Mouse (Mus musculus): ENCODE data around the gene Rundc3a. TPM values are rescaled to one million over a fixed set of nuclear protein-coding genes. Genes with fewer than 3 reads are reported as not detected.
A peak's percentile ranks its signal among the peaks of the same experiment; 100 is the strongest.
"Not testable (repeated sequence)": the region's sequence is repeated elsewhere in the genome, so short reads cannot be mapped to it uniquely, and the experiment has no call there.

Gene Rundc3a
- total RNA-seq, 2 experiments from 2014 or later: 413 to 422 TPM

- no peak for DNase-seq (ENCODE audit: low spot score in 2 of 2)
These were observed 25.5 kb upstream of the Rundc3a start for GRCm38 (mm10) chr11:102367504-102368280.

DNA sequence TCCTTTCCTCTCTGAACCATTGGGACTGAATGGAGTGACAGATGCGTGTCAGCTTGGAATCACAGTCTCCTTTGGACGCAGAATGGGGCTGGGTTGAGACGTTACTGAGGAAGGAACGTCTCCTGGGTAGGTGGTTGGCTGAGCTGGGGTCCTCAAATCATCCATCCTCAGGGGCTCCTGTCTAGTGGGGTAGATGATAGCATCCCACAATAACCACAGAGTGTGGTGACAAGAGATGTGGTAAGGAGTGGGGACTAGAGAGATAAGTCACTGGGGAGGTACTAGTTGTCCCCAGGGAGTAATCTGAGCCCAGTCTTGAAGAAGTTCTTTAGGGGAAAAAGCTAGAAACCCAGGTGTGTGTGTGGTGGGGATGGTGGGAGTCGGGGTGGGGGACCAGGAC lies 24.9 kb upstream of the Rundc3a start:
- no peak for DNase-seq (ENCODE audit: low spot score in 2 of 2)

GRCm38 (mm10) chr11:102369263-102369662 lies 23.9 kb upstream of the Rundc3a start:
- no peak for DNase-seq (ENCODE audit: low spot score in 2 of 2)

DNA sequence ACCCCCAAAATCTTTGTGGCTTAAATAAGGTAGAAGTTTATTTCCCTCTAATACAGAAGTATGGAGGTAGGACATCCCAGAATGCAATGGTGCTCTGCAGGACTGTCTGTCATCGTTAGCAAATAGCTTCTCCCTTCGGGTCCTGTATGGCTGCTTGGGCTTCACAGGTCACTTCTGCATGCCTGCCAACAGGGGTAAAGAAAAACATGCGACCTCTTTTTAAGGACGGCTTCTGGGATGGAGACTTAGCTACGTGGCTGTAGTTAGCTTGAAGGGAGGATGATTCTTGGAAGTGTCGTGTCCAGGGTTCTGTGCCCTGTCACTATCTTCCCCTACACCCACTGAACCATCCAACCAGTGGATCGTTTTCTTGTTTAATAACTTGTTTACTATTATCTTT lies 22.9 kb upstream of the Rundc3a start:
- DNase-seq (ENCODE audit: low spot score in 2 of 2): no peak

DNA sequence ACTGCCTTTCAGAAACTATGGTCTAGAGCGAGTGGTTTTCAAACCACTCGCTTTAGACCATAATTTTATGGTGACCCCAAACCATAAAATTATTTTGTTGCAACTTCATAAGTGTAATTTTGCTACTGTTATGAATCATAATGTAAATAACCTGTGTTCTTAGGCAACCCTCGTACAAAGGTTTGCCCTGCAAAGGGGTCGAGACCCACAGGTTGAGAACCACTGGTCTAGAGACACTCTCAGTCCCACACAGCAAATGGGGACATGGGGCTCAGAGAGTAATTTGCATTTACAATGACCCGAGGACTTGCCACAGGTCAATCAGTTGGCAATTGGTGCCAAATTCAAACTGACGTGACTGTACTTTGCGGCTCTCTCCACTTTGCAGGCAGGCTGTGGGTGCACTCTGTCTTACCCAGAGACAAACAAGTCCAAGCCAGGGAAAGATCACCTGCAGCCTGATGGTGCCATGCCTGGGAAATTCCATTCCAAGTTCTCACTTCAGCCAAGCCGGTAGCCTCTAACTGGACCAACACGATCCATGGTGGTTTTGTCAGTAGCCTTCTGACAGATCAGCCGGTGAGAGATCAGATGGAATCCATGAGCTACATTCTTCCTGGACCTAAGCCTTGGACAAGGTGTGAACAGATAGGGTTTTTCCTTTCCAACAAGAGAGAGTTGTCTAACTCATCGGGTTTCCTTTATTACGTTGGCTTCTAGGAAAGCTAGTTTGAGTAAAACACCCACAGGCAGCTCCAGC lies 21.1 kb upstream of the Rundc3a start:
- no peak for DNase-seq (ENCODE audit: low spot score in 2 of 2)

GRCm38 (mm10) chr11:102372936-102373335 lies 20.3 kb upstream of the Rundc3a start:
- DNase-seq (ENCODE audit: low spot score in 2 of 2): no peak

- DNase-seq (ENCODE audit: low spot score in 2 of 2): no peak
These were observed 19.6 kb upstream of the Rundc3a start for GRCm38 (mm10) chr11:102373646-102374045.

DNA sequence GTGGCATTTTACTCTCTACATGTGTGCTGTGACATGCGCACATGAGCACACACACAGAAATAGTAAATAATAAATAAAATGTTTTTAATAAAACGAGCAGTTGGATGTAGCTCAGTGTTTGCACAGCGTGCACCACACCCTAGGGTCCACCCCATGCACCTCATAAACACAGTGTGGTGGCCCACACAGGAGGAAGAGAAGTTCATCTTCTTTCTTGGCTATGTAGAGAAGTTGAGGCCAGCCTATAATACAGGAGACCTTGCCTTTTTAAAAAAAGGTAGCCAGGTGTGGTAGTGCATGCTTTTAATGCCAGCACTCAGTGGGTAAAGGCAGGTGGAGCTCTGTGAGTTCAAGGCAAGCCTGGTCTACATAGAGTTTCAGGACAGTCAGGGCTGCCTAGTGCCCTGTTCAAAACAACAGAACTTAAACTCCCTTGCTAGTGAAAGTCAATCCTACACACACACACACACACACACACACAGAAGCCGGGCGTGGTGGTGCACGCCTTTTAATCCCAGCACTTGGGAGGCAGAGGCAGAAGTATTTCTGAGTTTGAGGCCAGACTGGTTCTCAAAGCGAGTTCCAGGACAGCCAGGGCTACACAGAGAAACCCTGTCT lies 19.0 kb upstream of the Rundc3a start:
- no peak for DNase-seq (ENCODE audit: low spot score in 2 of 2)

- no peak for DNase-seq (ENCODE audit: low spot score in 2 of 2)
These were observed 17.7 kb upstream of the Rundc3a start for GRCm38 (mm10) chr11:102375196-102376173.

- DNase-seq (ENCODE audit: low spot score in 2 of 2): no peak
These were observed 16.9 kb upstream of the Rundc3a start for GRCm38 (mm10) chr11:102376196-102376835.

DNA sequence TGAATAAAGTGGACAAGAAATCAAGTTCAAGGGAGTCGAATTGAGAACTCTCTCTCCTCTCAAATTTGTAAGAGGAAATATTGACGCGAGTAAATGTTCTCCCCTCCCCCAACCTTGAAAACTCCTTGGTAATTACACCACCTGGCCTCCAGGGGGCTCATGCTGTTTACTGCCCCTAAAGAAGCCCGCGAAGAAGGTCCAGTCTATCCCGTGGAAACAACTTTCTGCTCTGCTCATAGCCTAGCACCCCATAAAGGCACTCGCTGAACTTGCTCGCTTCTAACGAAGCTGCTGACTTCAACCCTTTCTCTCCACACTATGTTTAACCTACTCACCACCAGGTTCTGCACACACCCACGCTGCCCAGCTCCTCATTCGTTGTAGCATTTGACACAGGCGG lies 16.0 kb upstream of the Rundc3a start:
- no peak for DNase-seq (ENCODE audit: low spot score in 2 of 2)

DNA sequence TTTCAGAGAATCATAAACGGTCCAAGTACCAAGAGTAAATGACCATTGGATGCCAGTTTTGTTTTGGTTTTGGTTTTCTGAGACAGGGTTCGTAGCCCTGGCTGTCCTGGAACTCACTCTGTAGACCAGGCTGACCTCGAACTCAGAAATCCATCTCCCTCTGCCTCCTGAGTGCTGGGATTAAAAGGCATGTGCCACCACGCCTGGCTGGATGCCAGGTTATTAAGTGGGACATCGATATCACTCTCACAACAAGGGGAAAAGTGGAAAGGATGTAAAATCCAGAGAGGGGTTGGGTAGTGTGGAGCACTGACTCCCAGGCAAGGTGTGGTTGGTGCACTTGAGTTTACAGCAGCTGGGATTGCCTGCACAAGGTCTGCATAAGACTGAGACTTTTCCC lies 13.1 kb upstream of the Rundc3a start:
- no peak for DNase-seq (ENCODE audit: low spot score in 2 of 2)

DNA sequence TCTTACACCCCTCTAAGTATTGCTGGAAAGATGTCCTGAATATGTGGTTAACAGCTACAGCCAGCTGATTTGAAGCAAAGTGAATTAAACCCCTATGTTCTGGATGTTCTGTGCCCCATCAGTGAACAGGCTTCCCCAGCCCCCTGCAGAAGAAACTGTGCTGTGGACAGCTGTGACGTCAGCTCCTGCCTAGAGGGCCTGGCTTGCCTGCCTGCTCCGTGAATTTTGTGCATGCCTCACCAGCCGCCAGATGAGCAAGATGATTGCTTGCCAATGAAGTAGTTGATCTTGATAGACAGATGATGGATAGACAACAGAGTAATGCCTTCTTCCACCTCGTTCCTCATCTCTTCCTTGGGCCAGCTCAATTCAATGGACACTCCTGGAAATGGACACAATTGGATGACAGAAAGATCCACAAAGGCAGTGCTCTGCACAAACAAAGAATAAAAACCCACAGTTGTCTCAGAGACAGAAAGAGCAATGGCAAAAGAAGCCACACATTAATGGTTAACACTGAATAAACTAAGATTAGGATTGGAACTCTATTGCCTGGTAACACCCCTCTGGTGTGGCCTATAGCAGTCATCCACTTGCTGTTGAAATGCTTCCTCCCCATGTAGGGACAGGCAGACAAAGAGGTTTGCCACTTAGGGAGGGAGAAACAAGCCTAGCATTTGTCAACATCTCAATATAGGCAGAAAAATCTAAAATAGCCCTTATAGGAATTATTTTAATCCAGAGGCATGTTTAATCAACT lies 11.7 kb upstream of the Rundc3a start:
- no peak for DNase-seq (ENCODE audit: low spot score in 2 of 2)

DNA sequence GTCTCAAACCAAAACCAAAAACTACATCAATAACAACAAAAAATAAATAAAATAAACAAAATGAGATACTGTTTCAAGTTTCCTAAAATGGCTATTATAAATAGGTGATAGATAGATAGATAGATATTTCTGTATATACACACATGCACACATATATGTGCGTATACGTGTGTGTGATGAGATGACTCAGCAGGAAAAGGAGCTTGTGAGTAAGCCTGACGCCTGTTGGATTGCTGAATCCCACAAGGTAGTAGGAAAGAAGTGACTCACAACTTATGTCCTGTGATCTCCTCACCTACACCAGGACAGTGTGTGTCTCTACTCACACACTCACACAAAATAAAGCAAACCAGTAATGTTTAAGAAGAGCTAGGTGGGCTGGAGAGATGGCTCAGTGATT lies 10.4 kb upstream of the Rundc3a start:
- DNase-seq (ENCODE audit: low spot score in 2 of 2): no peak

DNA sequence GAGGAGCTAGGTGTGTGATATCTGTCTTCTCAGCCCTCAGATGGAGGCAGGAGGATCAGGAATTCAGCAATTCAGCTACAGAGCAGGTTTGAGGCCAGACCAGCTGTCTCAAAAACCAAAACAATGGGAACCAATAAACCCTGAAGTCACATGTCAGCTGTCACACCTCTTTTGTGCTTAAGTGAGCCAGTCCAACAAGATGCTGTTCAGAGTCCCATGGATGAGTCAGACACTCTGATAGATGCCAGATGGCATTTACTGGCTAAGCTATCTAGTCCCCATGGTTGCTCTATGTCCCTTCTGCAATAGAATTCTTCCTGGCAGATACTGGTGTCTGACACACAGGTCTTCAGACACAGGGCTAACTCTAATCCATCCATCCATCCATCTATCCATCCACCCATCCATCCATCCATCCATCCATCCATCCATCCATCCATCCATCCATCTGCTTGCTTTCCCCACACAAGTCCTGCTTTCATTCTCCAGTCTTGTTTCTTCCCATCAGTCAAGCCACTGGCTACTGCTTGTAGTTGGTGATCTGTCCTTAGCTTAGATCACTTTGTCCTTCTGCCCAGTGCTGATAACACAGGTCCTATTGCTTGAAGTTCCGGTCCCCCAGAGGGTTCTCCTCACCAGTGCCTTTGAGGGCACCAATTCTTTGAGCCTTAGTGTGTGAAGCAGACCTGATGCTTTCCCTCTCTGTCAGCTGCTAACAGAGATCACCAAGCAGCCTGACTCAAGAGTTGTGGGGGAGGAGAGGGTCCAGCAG lies 9.7 kb upstream of the Rundc3a start:
- no peak for DNase-seq (ENCODE audit: low spot score in 2 of 2)

DNA sequence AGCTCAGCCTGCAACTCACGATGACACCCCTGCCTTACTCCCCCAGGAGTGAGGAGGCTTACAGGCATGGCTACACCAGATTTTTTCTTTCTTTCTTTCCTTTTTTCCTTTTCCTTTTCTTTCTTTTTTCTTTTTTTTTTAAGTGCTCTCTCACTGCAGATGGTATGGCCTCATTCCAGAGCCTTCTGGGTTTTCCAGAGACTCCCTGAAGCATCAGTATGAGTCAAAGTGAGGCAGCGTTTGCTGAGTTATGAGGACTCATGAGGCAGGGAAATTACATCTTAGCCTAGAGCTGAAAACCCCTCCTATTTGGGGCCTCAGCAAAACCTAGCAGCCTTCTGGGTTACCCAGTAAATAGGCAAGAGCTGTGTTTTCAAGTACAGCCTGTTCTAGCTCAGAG lies 8.8 kb upstream of the Rundc3a start:
- DNase-seq (ENCODE audit: low spot score in 2 of 2): peak in 1 of 2 experiments; percentile 46

DNA sequence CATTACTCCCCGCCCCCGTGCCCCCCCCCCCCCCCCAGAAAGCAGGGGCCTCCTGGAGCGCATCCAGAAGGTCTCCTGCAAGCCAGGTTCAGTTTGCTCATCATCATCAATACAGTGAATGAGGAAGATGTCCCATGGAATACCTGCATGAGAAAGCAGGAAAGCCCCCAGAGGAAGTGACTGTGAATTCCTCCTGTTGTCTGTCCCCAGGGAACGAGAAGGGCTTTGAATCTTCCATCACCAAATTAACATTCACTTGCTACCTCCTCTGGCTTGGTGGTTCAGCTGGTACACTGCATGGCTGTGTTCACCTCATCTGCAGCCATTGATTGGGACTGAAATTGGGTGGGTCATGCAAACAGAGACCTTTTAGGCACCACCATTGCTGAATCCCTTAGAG lies 8.1 kb upstream of the Rundc3a start:
- DNase-seq (ENCODE audit: low spot score in 2 of 2): no peak

GRCm38 (mm10) chr11:102386121-102386520 lies 7.1 kb upstream of the Rundc3a start:
- no peak for DNase-seq (ENCODE audit: low spot score in 2 of 2)

- DNase-seq (ENCODE audit: low spot score in 2 of 2): not testable (repeated sequence)
These were observed 3.8 kb upstream of the Rundc3a start for GRCm38 (mm10) chr11:102389436-102389835.

All from layer of hippocampus, postnatal 14 days (tissue).